Mouse (Mus musculus) heart, adult 2 months (tissue): Measurements from ENCODE around the gene Taok1. TPM values are rescaled to one million over a fixed set of nuclear protein-coding genes. Genes with fewer than 3 reads are reported as not detected.

ENCODE experiments used
- DNase-seq, 2 experiments: peaks; one replicate each; pipeline ENCODE4 v3.0.0; 2021
- H3K27ac ChIP-seq: fragments of 200-600 bp; 2 replicates; pipeline ENCODE4 v1.8.1; 2022
- H3K27me3 ChIP-seq: fragments of 200-500 bp; 2 replicates; pipeline ENCODE4 v1.6.1; 2012; ENCODE audit warnings: mild to moderate bottlenecking, low read length, inconsistent platforms, mixed read lengths; ENCODE audit not compliant: control insufficient read depth, insufficient read depth
- H3K36me3 ChIP-seq: fragments of 200-500 bp; 2 replicates; pipeline ENCODE4 v1.6.1; 2012; ENCODE audit warnings: low read length, inconsistent platforms; ENCODE audit not compliant: control insufficient read depth, insufficient read depth
- H3K4me1 ChIP-seq: fragments of 200-500 bp; 2 replicates; pipeline ENCODE4 v1.6.1; 2011; ENCODE audit warnings: low read length; ENCODE audit not compliant: control insufficient read depth, insufficient read depth
- H3K4me3 ChIP-seq: fragments of 200-600 bp; 2 replicates; pipeline ENCODE4 v1.8.1; 2022
- H3K79me2 ChIP-seq: fragments of 200-500 bp; replicated peaks from 2 replicates; pipeline ENCODE4 v1.6.1; 2012; ENCODE audit warnings: mild to moderate bottlenecking, inconsistent platforms, low read length, moderate library complexity, mixed read lengths; ENCODE audit not compliant: control insufficient read depth, insufficient read depth
- H3K9ac ChIP-seq: fragments of 200-500 bp; 2 replicates; pipeline ENCODE4 v1.6.1; 2012; ENCODE audit warnings: low read depth, mild to moderate bottlenecking, control low read depth, inconsistent platforms, low read length, mixed read lengths
- CTCF ChIP-seq: fragments of 200-600 bp; IDR thresholded peaks from 2 replicates; pipeline ENCODE4 v1.8.1; 2022; ENCODE audit warnings: antibody characterized with exemption, mild to moderate bottlenecking, moderate library complexity
- EP300 ChIP-seq: fragments of 200-500 bp; IDR thresholded peaks from 2 replicates; pipeline ENCODE4 v1.6.1; 2011; ENCODE audit warnings: low read depth, low read length, control low read depth; ENCODE audit not compliant: insufficient read depth
- POLR2A ChIP-seq: fragments of 200-500 bp; IDR thresholded peaks from 2 replicates; pipeline ENCODE4 v1.6.1; 2011; ENCODE audit warnings: mild to moderate bottlenecking, low read depth, low read length, control low read depth; ENCODE audit not compliant: insufficient read depth
- WGBS: fragments of 180-500 bp; shearing (Covaris S2); methylation state at CpG from one replicate; pipeline ENCODE4 v1.1.7; 2018; 5-methylcytosine and 5-hydroxymethylcytosine counted together
- intact Hi-C: fragments of 180-260 bp; cut with DNase I; formaldehyde crosslinking; loops from one replicate; pipeline ENCODE4 v1.15.1; 2025
- polyA plus RNA-seq: library from polyadenylated mRNA; depleted of rRNA; stranded (reverse); fragments of >200 nt; gene quantifications from 2 replicates; pipeline ENCODE4 v1.2.3, GENCODE M21; 2012
- total RNA-seq, 2 experiments: library from RNA; stranded (reverse); gene quantifications; 2 replicates each; pipeline ENCODE4 v1.2.3; 2021

Gene Taok1
- total and polyA plus RNA-seq, 3 experiments, result 7.8 to 56.8 (median 50.9) TPM

GRCm38 (mm10) chr11:77507426-77507825 is 100.2 kb downstream of the Taok1 start:
- H3K9ac ChIP-seq, result no peak overlapping the region
- peak in 1 of 2 experiments; percentile 24 for DNase-seq
- no peaks in the 10 kb centered on the region for H3K79me2 ChIP-seq
- H3K27me3 ChIP-seq, result no peaks in the 10 kb centered on the region
- intact Hi-C loops, result loop anchor here (5.0 kb wide), 1 partner anchor 120 kb away; no protein-coding TSS in a partner anchor
- H3K4me3 ChIP-seq, result no peak overlapping the region
- no peaks in the 10 kb centered on the region for H3K36me3 ChIP-seq
- no peak for TF ChIP-seq EP300
- TF ChIP-seq CTCF, result no peak
- no peak for TF ChIP-seq POLR2A
- H3K4me1 ChIP-seq, result peaks cover 11% of the 10 kb centered on the region
- 71% methylated on average over 4 of the region's 4 CpGs for WGBS
- no peak overlapping the region for H3K27ac ChIP-seq

- no peak for TF ChIP-seq POLR2A
- no peak for TF ChIP-seq CTCF
- TF ChIP-seq EP300, result no peak
- peaks cover 11% of the 10 kb centered on the region for H3K4me1 ChIP-seq
- no peak overlapping the region for H3K9ac ChIP-seq
- H3K27ac ChIP-seq, result no peak overlapping the region
- H3K27me3 ChIP-seq, result no peaks in the 10 kb centered on the region
- no peak for DNase-seq
- no peaks in the 10 kb centered on the region for H3K79me2 ChIP-seq
- no peaks in the 10 kb centered on the region for H3K36me3 ChIP-seq
- intact Hi-C loops, result loop anchor here (5.0 kb wide), 1 partner anchor 120 kb away; no protein-coding TSS in a partner anchor
- no peak overlapping the region for H3K4me3 ChIP-seq
- 89% methylated on average over 6 of the region's 6 CpGs for WGBS
Measured at GRCm38 (mm10) chr11:77506941-77507340, 100.7 kb downstream of the Taok1 start.

GRCm38 (mm10) chr11:77506273-77506672 is 101.3 kb downstream of the Taok1 start:
- peaks cover 13% of the 10 kb centered on the region for H3K4me1 ChIP-seq
- WGBS, result 85% methylated on average over 14 of the region's 14 CpGs
- intact Hi-C loops, result loop anchor here (5.0 kb wide), 1 partner anchor 121 kb away; no protein-coding TSS in a partner anchor
- no peak overlapping the region for H3K4me3 ChIP-seq
- H3K9ac ChIP-seq, result no peak overlapping the region
- H3K36me3 ChIP-seq, result no peaks in the 10 kb centered on the region
- TF ChIP-seq CTCF, result no peak
- TF ChIP-seq POLR2A, result no peak
- TF ChIP-seq EP300, result no peak
- no peak overlapping the region for H3K27ac ChIP-seq
- peak in 1 of 2 experiments; percentile 19 for DNase-seq
- H3K27me3 ChIP-seq, result no peaks in the 10 kb centered on the region
- H3K79me2 ChIP-seq, result no peaks in the 10 kb centered on the region

GRCm38 (mm10) chr11:77505291-77505980 is 102.2 kb downstream of the Taok1 start:
- Histone ChIP-seq H3K79me2 (peaks cover 2% of the 10 kb centered on the region; the same call in 1 of the 2 replicates), H3K27ac (no peak overlapping the region), H3K27me3 (no peaks in the 10 kb centered on the region), H3K4me3 (no peak overlapping the region), H3K36me3 (peaks cover 2% of the 10 kb centered on the region; the same call in 1 of the 2 replicates), H3K4me1 (peaks cover 13% of the 10 kb centered on the region), H3K9ac (no peak overlapping the region)
- intact Hi-C loops, result loop anchor here (5.0 kb wide), 1 partner anchor 122 kb away; no protein-coding TSS in a partner anchor
- TF ChIP-seq POLR2A, result no peak
- TF ChIP-seq CTCF, result no peak
- TF ChIP-seq EP300, result no peak
- 82% methylated on average over 22 of the region's 22 CpGs for WGBS
- no peak for DNase-seq

GRCm38 (mm10) chr11:77504377-77504776 is 103.2 kb downstream of the Taok1 start:
- WGBS, result 94% methylated on average over 19 of the region's 19 CpGs
- H3K36me3 ChIP-seq, result peaks cover 2% of the 10 kb centered on the region; the same call in 1 of the 2 replicates
- TF ChIP-seq POLR2A, result no peak
- no peak for TF ChIP-seq CTCF
- TF ChIP-seq EP300, result no peak

GRCm38 (mm10) chr11:77503511-77503910 is 104.1 kb downstream of the Taok1 start:
- no peak overlapping the region for H3K4me3 ChIP-seq
- H3K4me1 ChIP-seq, result peaks cover 16% of the 10 kb centered on the region
- H3K27ac ChIP-seq, result peak overlapping the region; percentile 1
- H3K79me2 ChIP-seq, result peaks cover 2% of the 10 kb centered on the region; the same call in 1 of the 2 replicates
- DNase-seq, result peak in 1 of 2 experiments; percentile 63
- no peak overlapping the region for H3K9ac ChIP-seq
- WGBS, result 34% methylated on average over 3 of the region's 3 CpGs
- H3K36me3 ChIP-seq, result peaks cover 2% of the 10 kb centered on the region; the same call in 1 of the 2 replicates
- H3K27me3 ChIP-seq, result no peaks in the 10 kb centered on the region
- intact Hi-C loops, result no loop called here
- no peak for TF ChIP-seq EP300
- TF ChIP-seq CTCF, result no peak
- TF ChIP-seq POLR2A, result no peak

More at GRCm38 (mm10) chr11:77504377-77504776, 103.2 kb downstream of the Taok1 start:
- intact Hi-C loops, result no loop called here
- Histone ChIP-seq H3K27me3 (no peaks in the 10 kb centered on the region), H3K4me3 (no peak overlapping the region), H3K4me1 (peaks cover 13% of the 10 kb centered on the region), H3K27ac (no peak overlapping the region), H3K79me2 (peaks cover 2% of the 10 kb centered on the region; the same call in 1 of the 2 replicates), H3K9ac (no peak overlapping the region)
- peak in 1 of 2 experiments; percentile 23 for DNase-seq
